Mouse (Mus musculus): ENCODE data around the gene Tor1a.

Gene Tor1a

GRCm38 (mm10) chr2:30967352-30968327 lies at the start of gene Tor1a:
Tor1a (minus strand) TSS chr2:30967933.
- in situ Hi-C loops (cut with MboI; ENCODE audit: low pct_unique_long_range_greater_than_20kb in 1 of 2, low sequenced_read_pairs in 2 of 2, unreplicated experiment in 1 of 2): no loop called here

GRCm38 (mm10) chr2:31013371-31014120 lies 45.8 kb upstream of the Tor1a start:
- in situ Hi-C loops (cut with MboI; ENCODE audit: low pct_unique_long_range_greater_than_20kb in 1 of 2, low sequenced_read_pairs in 2 of 2, unreplicated experiment in 1 of 2): no loop called here

- in situ Hi-C loops (cut with MboI; ENCODE audit: low pct_unique_long_range_greater_than_20kb in 1 of 2, low sequenced_read_pairs in 2 of 2, unreplicated experiment in 1 of 2): no loop called here
Measured at GRCm38 (mm10) chr2:31007208-31007607, 39.5 kb upstream of the Tor1a start.

GRCm38 (mm10) chr2:31006434-31006833 lies 38.7 kb upstream of the Tor1a start:
- in situ Hi-C loops (cut with MboI; ENCODE audit: low pct_unique_long_range_greater_than_20kb in 1 of 2, low sequenced_read_pairs in 2 of 2, unreplicated experiment in 1 of 2): no loop called here

GRCm38 (mm10) chr2:31005453-31005852 lies 37.7 kb upstream of the Tor1a start:
- in situ Hi-C loops (cut with MboI; ENCODE audit: low pct_unique_long_range_greater_than_20kb in 1 of 2, low sequenced_read_pairs in 2 of 2, unreplicated experiment in 1 of 2): no loop called here

- in situ Hi-C loops (cut with MboI; ENCODE audit: low pct_unique_long_range_greater_than_20kb in 1 of 2, low sequenced_read_pairs in 2 of 2, unreplicated experiment in 1 of 2): no loop called here
Measured at GRCm38 (mm10) chr2:31002857-31003256, 35.1 kb upstream of the Tor1a start.

- in situ Hi-C loops (cut with MboI; ENCODE audit: low pct_unique_long_range_greater_than_20kb in 1 of 2, low sequenced_read_pairs in 2 of 2, unreplicated experiment in 1 of 2): no loop called here
Measured at GRCm38 (mm10) chr2:30998443-30999260, 30.9 kb upstream of the Tor1a start.

- in situ Hi-C loops (cut with MboI; ENCODE audit: low pct_unique_long_range_greater_than_20kb in 1 of 2, low sequenced_read_pairs in 2 of 2, unreplicated experiment in 1 of 2): no loop called here
Measured at GRCm38 (mm10) chr2:30995432-30995996, 27.8 kb upstream of the Tor1a start.

GRCm38 (mm10) chr2:30994853-30995252 lies 27.1 kb upstream of the Tor1a start:
- in situ Hi-C loops (cut with MboI; ENCODE audit: low pct_unique_long_range_greater_than_20kb in 1 of 2, low sequenced_read_pairs in 2 of 2, unreplicated experiment in 1 of 2): no loop called here

GRCm38 (mm10) chr2:30990221-30990620 lies 22.5 kb upstream of the Tor1a start:
- in situ Hi-C loops (cut with MboI; ENCODE audit: low pct_unique_long_range_greater_than_20kb in 1 of 2, low sequenced_read_pairs in 2 of 2, unreplicated experiment in 1 of 2): no loop called here

GRCm38 (mm10) chr2:30985111-30986020 lies 17.6 kb upstream of the Tor1a start:
- in situ Hi-C loops (cut with MboI; ENCODE audit: low pct_unique_long_range_greater_than_20kb in 1 of 2, low sequenced_read_pairs in 2 of 2, unreplicated experiment in 1 of 2): no loop called here

GRCm38 (mm10) chr2:30983024-30983423 lies 15.3 kb upstream of the Tor1a start:
- in situ Hi-C loops (cut with MboI; ENCODE audit: low pct_unique_long_range_greater_than_20kb in 1 of 2, low sequenced_read_pairs in 2 of 2, unreplicated experiment in 1 of 2): no loop called here

- in situ Hi-C loops (cut with MboI; ENCODE audit: low pct_unique_long_range_greater_than_20kb in 1 of 2, low sequenced_read_pairs in 2 of 2, unreplicated experiment in 1 of 2): no loop called here
Measured at GRCm38 (mm10) chr2:30981790-30982513, 14.2 kb upstream of the Tor1a start, which contains the start of the genes BC005624 and Usp20. BC005624 (minus strand) TSS chr2:30982201. Usp20 (plus strand) TSS chr2:30982279.

- in situ Hi-C loops (cut with MboI; ENCODE audit: low pct_unique_long_range_greater_than_20kb in 1 of 2, low sequenced_read_pairs in 2 of 2, unreplicated experiment in 1 of 2): no loop called here
Measured at GRCm38 (mm10) chr2:30966826-30967225, 907 bp downstream of the Tor1a start.

GRCm38 (mm10) chr2:30965627-30966026 lies 2.1 kb downstream of the Tor1a start:
- in situ Hi-C loops (cut with MboI; ENCODE audit: low pct_unique_long_range_greater_than_20kb in 1 of 2, low sequenced_read_pairs in 2 of 2, unreplicated experiment in 1 of 2): no loop called here

- in situ Hi-C loops (cut with MboI; ENCODE audit: low pct_unique_long_range_greater_than_20kb in 1 of 2, low sequenced_read_pairs in 2 of 2, unreplicated experiment in 1 of 2): no loop called here
Measured at GRCm38 (mm10) chr2:30962570-30963254, 5.0 kb downstream of the Tor1a start.
